Mouse (Mus musculus) layer of hippocampus, postnatal 36 days (tissue): Measurements from ENCODE around the gene Lrr1. TPM values are rescaled to one million over a fixed set of nuclear protein-coding genes. Genes with fewer than 3 reads are reported as not detected.
"Not testable (repeated sequence)": the region's sequence is repeated elsewhere in the genome, so short reads cannot be mapped to it uniquely, and the experiment has no call there.

Source experiments
- DNase-seq, 2 experiments: peaks; one replicate each; pipeline ENCODE4 v3.0.0; 2022
- total RNA-seq, 2 experiments: library from RNA; stranded (reverse); gene quantifications; 2 replicates each; pipeline ENCODE4 v1.2.3; 2021

The Lrr1 gene
- not detected for total RNA-seq

- peak; percentile 86 to 87 for DNase-seq
Measured at GRCm38 (mm10) chr12:69168461-69169106, at the start of gene Lrr1. Lrr1 (plus strand) TSS chr12:69168814.

- no peak for DNase-seq
Measured at GRCm38 (mm10) chr12:69119908-69120307, 48.7 kb upstream of the Lrr1 start.

DNA sequence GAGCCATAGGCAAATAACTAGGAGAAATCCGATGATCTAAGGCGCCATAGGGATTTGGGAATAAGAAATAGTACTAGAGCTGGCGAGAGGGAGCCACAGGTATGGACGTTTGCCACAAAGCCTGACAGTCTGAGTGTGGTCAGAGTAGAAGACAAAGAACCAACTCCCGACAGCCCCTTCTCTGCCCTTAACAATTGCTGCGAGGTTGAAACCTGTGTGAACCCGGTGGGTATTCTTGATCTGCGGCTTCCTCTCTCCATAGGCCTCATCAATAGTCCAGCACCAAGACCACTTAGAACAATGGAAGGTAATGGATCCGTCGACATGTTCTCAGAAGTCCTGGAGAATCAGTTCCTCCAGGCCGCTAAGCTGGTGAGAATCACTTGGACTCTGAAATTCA, 45.8 kb upstream of the Lrr1 start:
- no peak for DNase-seq

GRCm38 (mm10) chr12:69125066-69125465, 43.5 kb upstream of the Lrr1 start:
- no peak for DNase-seq

DNA sequence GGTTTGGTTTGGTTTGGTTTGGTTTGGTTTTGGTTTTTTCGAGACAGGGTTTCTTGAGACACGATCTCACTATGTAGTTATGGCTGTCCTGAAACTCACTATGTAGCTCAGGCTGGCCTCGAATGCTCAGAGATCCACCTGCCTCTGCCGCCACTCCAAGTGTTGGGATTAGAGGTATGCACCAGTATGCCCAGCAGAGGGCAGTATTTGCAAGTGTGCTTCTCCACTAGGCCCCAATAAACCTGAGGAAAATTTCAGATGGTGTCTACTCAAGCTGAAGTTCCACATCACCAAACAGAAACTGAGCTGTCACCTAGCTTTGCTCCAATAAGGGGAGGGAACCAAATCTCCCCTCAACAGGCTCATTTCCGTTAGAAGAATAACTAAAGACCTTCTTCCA, 41.4 kb upstream of the Lrr1 start:
- no peak for DNase-seq

DNA sequence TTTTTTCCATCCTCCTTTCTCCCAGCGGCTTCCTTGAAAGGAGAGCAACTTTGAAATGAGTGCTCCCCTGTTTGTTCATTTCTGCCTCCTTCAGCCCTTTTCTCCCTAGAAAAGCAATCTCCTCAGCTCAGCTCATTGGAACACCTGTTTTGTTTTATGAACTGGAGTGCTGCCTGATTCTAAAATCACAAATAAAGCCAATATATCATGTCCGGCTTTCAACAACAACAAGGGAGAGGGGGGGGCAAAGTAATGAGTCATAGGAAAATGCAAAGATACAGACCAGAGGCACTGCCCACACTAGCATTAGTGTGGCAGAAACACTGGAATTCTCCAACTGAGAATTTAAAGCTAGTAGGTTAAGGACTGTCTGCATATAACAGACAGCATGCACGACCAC, 41.0 kb upstream of the Lrr1 start:
- DNase-seq, result no peak

- no peak for DNase-seq
Measured at GRCm38 (mm10) chr12:69129634-69130310, 38.8 kb upstream of the Lrr1 start.

DNA sequence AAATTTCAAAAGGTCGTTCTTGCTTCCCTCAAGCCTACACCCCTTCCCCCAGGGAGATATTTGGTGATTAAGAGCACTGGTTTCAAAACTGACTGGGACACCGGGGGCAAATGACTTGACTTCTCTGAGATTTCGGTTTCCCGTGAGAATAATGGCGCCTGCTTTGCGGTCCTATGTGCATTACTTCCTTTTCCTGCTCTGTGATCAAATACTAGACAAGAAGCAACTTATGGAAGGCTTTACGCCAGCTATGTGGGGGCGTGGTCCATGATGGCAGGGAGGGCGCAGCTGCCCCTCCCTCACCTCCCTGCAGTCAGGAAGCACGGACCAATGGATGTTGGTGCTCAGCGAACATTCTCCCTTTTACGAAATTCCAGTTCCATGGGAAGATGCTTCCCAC, 38.1 kb upstream of the Lrr1 start:
- no peak for DNase-seq

- no peak for DNase-seq
Measured at GRCm38 (mm10) chr12:69131267-69131666, 37.3 kb upstream of the Lrr1 start.

- DNase-seq, result peak; percentile 12 to 24
Measured at GRCm38 (mm10) chr12:69131981-69132380, 36.6 kb upstream of the Lrr1 start.

- DNase-seq, result no peak
Measured at GRCm38 (mm10) chr12:69139201-69139600, 29.4 kb upstream of the Lrr1 start.

DNA sequence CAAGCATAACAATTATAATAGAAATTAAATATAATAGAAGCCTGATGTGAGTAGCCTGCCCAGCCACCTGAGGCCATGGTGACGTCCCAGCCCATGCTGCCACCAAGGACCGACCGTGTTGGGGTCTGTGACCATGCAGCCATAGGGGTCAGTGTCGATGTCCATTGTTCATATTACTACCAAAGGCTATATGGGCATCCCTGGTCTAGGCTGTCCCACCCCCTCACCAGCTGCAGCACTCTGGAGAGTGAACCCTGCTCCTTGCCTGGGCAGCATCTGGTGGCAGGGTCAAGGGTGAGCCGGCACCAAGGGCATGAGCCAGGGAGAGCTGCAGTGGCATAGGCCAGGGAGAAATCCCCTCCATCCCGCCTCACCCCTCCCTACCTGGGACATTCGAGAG, 28.8 kb upstream of the Lrr1 start:
- no peak for DNase-seq

GRCm38 (mm10) chr12:69143460-69143859, 25.2 kb upstream of the Lrr1 start:
- no peak for DNase-seq

DNA sequence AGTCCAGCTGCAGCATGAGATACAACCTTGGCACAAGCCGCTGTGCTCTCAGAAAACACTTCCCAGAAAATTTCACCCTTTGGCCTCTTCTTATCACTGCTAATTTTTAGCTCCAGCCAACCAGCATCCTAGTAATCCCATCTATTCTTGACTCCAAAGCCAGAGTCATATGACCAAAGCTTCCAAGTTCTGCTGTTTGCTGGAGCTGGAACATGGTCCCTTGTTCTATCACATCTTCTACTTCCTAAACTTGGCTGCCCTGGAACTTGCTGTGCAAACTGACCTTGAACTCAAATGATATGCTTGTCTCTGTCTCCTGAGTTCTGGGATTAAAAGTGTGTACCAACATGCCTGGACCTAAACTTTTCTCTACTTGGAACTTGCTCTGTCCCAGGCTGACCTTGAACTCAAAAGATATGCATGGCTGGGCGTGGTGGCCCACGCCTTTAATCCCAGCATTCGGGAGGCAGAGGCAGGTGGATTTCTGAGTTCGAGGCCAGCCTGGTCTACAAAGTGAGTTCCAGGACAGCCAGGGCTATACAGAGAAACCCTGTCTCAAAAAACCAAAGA, 21.4 kb upstream of the Lrr1 start:
- DNase-seq, result no peak

GRCm38 (mm10) chr12:69150049-69150448, 18.6 kb upstream of the Lrr1 start:
- DNase-seq, result no peak

GRCm38 (mm10) chr12:69155923-69156322, 12.7 kb upstream of the Lrr1 start:
- DNase-seq, result no peak

DNA sequence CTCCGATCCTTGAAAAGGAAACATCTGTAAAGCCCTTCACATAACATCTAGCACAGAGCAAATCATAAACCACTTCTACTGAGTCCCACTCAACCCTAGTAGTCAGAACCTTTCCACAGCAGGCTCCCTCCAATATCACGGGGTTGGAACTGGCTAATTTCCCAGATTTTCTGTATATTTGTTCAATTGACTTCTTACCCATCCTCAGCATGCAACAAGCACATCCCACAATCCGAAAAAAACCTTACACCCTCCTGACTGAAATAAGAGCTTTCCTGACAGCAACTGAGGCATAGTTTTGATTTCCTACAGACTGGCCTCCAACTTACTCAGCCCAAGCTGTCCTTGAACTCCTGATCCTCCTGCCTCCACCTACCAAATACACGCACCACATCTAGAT, 12.2 kb upstream of the Lrr1 start:
- no peak for DNase-seq

DNA sequence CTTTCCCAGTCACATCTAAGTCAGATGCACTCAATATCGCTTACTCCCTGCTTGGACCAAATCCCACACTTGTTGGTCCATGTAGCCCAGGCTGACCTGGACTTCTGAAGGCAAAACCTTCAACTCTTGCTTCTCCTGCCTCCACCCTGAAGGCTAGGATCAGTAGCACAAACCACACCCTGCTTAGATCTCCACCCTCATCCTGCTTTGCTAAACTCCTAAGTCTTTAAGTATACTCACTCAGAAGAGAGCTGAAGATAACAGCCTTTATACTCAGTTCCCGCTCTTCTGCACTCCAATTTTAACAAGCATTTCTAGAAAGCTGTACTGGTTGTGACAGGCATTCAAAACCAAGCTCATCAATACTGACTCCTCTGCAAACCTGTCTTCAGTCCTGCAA, 11.5 kb upstream of the Lrr1 start:
- DNase-seq, result no peak

DNA sequence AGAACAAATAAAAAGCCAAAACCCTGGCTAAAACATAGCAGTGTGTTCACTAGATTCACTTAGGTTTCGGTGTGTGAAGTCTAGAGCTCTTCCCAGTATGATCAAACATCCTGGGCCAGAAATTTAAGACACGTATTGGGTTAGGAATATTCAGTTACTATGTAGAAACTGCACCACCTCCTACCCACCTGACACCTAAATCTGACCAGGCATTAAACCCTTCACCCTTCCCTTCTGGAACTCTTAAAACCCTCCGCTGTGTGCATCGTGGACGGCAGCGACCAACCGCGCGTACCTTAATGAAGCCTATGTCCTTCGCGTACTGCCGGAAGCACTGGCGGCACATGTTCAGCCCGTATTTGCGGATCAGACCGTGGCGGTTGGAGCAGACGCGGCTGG, 10.2 kb upstream of the Lrr1 start:
- no peak for DNase-seq

GRCm38 (mm10) chr12:69158765-69159577, 9.6 kb upstream of the Lrr1 start, which contains the start of gene Rps29:
Rps29 (minus strand) TSS chr12:69159186.
- peak; percentile 98 for DNase-seq

- no peak for DNase-seq
Measured at GRCm38 (mm10) chr12:69159578-69159940, 9.1 kb upstream of the Lrr1 start.

DNA sequence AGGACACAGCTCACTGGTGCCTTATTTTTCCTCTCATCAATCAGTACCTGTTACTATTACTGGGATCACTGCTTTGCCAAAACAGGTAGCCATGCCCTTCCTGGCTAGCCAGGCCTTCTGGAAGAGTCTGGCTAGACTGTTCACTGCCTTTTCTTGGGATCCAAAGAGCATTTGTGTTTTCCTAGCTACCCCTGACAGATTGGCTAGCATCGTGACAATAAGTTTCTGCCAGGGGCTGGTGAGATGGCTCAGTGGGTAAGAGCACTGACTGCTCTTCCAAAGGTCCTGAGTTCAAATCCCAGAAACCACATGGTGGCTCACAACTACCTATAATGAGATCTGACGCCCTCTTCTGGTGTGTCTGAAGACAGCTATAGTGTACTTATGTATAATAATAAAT, 7.9 kb upstream of the Lrr1 start:
- not testable (repeated sequence) for DNase-seq

DNA sequence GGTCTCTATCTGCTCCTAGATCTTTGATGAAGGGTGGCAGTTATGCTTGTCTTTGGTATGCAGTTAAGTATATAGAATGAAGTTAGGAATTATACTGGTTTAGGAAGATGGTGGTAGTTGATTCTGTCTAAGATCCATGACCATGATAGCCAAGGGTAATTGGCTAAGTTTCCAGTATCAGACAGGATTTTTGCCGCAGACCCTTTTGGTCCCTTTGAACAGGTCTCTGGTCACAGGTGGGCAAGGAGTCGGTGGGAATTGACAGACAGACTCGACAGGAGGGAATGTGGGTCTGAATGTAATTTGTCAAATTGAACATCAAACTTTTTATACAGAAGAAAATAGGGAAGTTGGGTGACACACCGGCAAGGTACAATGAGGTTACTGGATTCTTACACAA, 5.0 kb upstream of the Lrr1 start:
- DNase-seq, result not testable (repeated sequence)
